Mouse (Mus musculus): ENCODE results near the gene Pnma5. TPM values are rescaled to one million over a fixed set of nuclear protein-coding genes. Genes with fewer than 3 reads are reported as not detected.

Pnma5 gene
- total RNA-seq, 2 experiments from 2014 or later, result 0.54 TPM; not detected in 1

DNA sequence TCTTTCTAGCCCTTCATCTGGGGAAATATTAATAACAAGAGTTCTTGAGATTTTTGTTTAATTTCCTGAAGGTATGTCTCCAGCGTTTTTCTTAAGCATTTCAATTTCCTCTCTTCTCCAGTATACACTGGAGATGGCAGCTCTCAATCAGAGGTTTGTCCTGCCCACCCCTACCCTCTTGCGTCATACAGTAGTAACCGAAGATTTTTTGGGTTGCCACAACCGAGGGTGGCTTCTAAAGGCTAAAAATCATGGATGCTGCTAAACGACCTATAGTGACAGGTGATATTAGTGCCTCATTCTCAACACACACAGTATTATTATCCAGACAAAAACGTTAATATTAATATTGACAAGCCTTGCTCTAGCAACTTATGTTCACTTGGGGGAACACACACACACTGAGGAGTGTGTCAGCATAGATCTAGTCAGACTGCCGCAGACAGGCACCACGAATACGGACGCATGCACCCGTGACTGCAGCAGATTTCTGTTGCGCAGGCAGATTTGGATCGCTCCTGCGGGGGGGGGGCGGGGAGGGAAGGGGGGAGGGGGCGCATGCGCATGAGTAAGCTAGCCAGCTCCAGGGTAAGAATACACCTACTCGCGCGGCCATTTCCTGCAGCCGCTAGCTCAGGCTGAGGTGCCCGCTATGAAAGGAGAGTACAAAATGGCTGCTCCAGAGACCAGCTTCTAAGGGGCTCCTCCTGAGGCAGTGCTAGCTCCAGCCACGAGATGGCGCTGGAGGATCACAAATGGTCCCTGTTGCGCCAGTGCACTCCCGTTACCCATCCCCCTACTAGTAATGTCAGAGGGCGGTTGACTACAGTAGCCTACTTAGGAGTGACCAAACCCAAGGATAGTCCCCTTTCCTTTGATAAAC is 29.1 kb downstream of the Pnma5 start:
- peak overlapping the region; percentile 96 for H3K27ac ChIP-seq
- peak overlapping the region; percentile 51 for H3K4me3 ChIP-seq
- TF ChIP-seq CTCF (conservative IDR thresholded peaks at IDR 0.05), result peak; percentile 92
- DNase-seq (ENCODE audit: low spot score in 2 of 2), result peak; percentile 88 to 92

DNA sequence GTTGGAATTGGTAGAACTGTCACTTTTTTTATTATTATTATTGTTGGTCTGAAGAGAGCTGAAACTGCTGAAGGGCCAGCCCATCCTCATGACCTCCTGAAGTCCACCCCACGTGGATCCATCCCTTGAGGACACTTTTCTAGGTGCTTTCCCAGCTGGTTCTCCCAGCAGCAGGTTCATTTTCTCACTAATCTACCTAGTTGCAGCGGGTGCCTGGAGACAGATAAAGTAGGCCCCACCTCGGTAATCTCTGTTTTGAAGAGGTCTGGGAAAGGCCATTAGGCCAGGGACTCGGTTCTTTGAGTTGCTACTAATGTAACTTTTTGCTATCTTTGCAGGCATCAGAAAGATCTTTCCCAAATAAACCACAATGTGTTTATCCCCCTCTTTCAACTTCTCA is 31.2 kb downstream of the Pnma5 start:
- no peak for TF ChIP-seq CTCF (conservative IDR thresholded peaks at IDR 0.05)
- no peak overlapping the region for H3K27ac ChIP-seq
- DNase-seq (ENCODE audit: low spot score in 2 of 2), result no peak
- H3K4me3 ChIP-seq, result no peak overlapping the region

DNA sequence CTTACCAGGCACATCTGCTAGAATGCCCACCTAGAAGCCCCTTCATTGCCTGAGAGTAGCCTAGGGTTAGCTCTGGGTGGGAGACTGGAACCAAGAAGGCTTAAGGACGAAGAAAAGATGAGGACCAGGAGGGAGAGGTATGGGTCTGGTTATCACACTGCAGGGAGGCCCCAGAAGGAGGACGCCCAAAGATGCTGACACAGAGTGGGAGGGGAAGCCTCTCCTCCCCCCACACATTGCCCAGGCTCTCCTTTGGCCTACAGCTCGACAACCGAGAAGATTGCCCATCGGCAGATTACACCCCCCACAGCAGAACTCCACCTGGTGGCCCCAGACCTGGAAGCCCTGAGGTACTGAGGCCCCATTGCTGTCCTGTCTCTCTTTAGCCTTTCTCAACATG is 33.8 kb downstream of the Pnma5 start:
- no peak for TF ChIP-seq CTCF (conservative IDR thresholded peaks at IDR 0.05)

DNA sequence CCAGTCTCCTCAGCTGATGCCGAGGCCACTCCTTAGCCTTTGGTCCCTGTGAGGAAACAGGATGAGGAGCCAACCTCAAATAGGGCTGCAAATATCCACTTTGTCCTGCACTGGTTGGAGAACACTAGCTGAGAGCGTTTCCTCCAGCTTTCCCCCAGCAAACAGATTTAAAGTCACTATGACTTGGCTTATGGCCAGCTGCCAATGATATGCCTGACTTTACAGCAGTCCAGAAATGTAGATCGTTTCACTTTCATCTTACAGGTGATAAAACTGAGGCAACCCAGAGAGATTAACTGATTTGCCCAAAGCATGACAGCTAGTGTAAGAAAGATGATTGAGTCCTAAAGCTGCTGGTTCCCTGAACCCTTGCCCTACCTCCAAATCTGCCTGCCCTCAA is 41.4 kb downstream of the Pnma5 start:
- DNase-seq (ENCODE audit: low spot score in 2 of 2), result no peak
- H3K27ac ChIP-seq, result no peak overlapping the region
- no peak overlapping the region for H3K4me3 ChIP-seq
- TF ChIP-seq CTCF (conservative IDR thresholded peaks at IDR 0.05), result no peak

More for the DNA sequence above, 33.8 kb downstream of the Pnma5 start:
- no peak overlapping the region for H3K4me3 ChIP-seq
- H3K27ac ChIP-seq, result no peak overlapping the region
- DNase-seq (ENCODE audit: low spot score in 2 of 2), result no peak

DNA sequence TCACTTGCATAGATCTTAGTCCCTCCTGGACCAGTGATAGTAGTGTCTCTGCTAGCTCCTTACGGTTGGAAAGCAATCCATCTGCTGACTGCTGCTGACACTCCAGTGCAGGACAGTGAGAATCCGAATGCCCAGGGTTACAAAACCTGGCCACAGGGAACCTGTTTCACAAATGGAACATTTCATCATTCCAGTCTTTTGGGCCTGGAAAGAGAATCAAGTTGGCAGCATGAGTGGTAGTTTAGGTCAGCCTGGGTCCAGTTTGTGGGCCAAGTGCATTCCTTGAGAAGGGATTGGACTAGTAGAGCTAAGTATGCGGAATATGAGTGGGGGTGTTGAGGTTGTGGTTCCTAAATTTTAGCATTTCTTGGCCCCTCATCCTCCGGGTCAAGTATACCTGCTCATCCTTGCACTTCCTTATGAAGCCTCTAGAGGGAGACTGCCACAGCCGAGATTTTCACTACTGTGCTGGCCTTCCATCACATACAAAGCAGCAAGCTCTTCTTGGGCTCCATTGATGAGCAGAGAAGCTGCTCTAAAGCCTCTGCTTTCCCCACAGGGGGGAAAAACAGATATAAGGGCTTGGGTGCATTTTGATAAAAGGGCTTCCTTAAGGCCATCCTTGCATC is 44.5 kb downstream of the Pnma5 start:
- peak; percentile 72 for TF ChIP-seq CTCF (conservative IDR thresholded peaks at IDR 0.05)

DNA sequence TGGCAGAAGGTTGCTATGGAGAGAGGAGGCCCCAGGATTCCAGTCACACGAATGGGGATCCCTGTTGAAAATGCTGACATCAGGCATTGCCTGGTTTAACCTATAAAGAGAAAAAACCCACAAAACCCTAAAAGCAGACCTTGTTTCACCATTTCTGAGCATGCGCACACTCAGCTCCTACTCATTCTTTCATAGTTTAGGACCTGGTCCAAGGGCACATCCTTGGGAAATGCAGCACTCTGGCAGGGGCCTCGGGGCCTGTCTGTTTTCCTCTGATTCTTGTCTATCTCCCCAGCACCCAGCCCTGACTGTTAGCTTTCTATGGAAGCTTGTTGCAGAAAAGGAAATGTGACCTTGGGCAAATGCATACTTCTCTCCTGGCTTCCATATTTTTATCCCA is 46.3 kb downstream of the Pnma5 start:
- TF ChIP-seq CTCF (conservative IDR thresholded peaks at IDR 0.05), result no peak
- DNase-seq (ENCODE audit: low spot score in 2 of 2), result no peak
- no peak overlapping the region for H3K27ac ChIP-seq
- H3K4me3 ChIP-seq, result no peak overlapping the region

More for the DNA sequence above, 44.5 kb downstream of the Pnma5 start:
- no peak overlapping the region for H3K4me3 ChIP-seq
- H3K27ac ChIP-seq, result no peak overlapping the region
- no peak for DNase-seq (ENCODE audit: low spot score in 2 of 2)

DNA sequence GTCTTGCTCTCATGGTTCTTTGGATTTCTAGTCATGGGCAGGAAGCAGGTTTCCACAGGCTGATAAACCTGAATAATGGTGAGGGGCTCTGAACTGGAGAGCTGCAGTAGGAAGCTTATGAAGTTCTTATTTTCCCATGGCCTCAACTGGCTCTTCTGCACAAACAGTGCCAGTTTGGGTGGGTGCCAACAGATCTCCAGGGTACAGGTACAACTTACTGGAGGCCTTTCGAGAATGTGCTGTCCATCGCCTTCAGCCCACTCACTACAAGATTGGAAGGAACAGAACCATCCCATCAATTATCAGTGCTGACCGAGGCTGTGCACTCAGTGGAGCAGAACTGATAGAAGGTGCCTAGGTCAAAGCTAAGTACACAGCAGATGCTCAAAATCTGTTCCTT is 48.5 kb downstream of the Pnma5 start:
- TF ChIP-seq CTCF (conservative IDR thresholded peaks at IDR 0.05), result no peak
- Histone ChIP-seq H3K27ac (no peak overlapping the region), H3K4me3 (no peak overlapping the region)
- DNase-seq (ENCODE audit: low spot score in 2 of 2), result no peak

DNA sequence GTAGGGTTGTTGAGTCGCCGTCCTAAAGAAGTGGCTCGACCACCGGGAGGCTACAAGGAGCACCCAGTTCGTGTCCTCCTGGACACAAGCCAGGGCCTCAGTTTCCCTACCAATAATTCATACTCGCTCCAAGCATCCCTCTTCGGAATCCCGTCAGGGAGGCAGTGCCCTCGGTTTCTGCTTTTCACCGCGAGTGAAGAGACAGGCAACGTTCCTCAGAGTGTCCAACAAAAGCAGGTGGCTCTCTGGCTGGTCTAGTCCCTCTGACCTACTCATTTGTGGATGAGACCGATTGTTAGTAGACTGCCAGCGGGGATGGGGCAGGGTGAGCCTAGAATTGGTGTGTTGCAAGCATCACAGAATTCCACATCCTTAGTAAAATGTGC is 49.4 kb downstream of the Pnma5 start:
- TF ChIP-seq CTCF (conservative IDR thresholded peaks at IDR 0.05), result no peak
- no peak overlapping the region for H3K27ac ChIP-seq
- peak overlapping the region; percentile 52 for H3K4me3 ChIP-seq
- DNase-seq (ENCODE audit: low spot score in 2 of 2), result no peak

DNA sequence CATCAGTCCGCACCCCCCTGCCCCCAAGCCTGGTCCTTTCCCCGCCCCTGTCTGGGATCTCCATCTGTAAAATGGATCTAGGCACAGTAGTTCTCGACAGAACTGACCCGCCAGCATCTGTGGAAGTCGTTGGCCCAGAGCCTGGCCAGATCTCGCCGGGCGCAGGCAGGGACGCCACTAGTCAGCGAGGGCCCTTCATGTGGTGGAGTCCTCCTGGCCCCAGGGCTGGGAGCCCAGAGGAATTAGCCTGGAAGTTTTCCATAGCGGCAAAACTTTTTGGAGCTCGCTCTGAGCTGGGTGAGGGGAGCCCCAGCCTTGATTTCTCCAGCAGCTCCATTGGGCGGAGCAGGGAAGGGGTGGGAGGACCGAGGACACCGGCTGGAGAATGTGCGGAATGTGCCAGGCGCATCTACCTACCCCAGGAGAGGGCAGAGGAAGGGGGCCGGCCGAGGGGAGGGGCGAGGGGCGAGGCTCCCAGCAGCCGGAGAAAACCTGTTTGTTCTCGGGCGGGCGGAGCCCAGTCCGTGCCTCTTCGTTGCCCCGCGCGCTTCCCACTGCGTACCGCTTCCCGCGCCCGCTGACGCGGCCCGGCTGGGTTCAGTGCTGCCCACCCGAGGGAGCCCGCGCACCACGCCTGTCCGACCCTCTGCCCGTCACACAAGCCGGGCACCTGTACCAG is 49.9 kb downstream of the Pnma5 start, which contains the start of gene Zfp185:
Gene Zfp185, plus strand, starts transcription at position 499 of the 679 bp plus-strand sequence.
- Histone ChIP-seq H3K4me3 (peak within 1 kb of the TSS; percentile 52), H3K27ac (no peak within 1 kb of the TSS)
- no peak for TF ChIP-seq CTCF (conservative IDR thresholded peaks at IDR 0.05)
- DNase-seq (ENCODE audit: low spot score in 2 of 2), result no peak

DNA sequence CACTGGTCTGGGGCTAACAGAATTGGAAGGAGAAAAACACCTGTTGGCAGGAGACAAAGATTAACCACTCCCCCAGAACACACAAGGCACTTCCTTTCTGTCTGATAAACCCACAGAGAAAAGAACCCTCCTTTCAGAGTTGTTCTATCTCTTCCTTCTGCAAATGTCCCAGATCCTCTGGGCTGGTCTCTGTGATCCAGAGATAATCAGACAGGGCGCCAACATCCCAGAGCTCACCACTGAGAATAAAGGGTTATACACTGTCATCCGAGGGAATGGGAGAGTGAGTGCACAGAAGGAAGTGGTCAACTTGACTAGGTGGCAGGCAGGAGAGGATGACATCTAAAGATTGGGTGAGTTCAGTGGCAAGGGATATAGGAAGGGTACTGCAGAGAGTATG is 51.3 kb downstream of the Pnma5 start:
- no peak for TF ChIP-seq CTCF (conservative IDR thresholded peaks at IDR 0.05)
- DNase-seq (ENCODE audit: low spot score in 2 of 2), result no peak
- Histone ChIP-seq H3K27ac (no peak overlapping the region), H3K4me3 (no peak overlapping the region)

Small RNAs within 50 kb of the gene (microRNA-seq; reads per million reads assigned to microRNA genes)
- 0.18 to 0.32 reads per million in 2 experiments for gene Mir2137

Other genes starting within 250 kb of the Pnma5 start
- under 1 TPM; 0.34 to 0.38 TPM for gene Gabrq, start 211.9 kb downstream of the Pnma5 start, total RNA-seq (2021)
- gene Cetn2, start 118.7 kb downstream of the Pnma5 start, total RNA-seq (2021), result 10 to 100 TPM; 49.0 to 55.4 TPM
- 10 to 100 TPM; 21.3 to 22.1 TPM for gene Nsdhl, start 118.5 kb downstream of the Pnma5 start, total RNA-seq (2021)
- gene Zfp185, start 49.8 kb downstream of the Pnma5 start, total RNA-seq (2021), result 1 to 10 TPM; 1.4 to 1.5 TPM
- 10 to 100 TPM; 20.3 to 23.3 TPM for gene Pnma3, start 27.7 kb upstream of the Pnma5 start, total RNA-seq (2021)
- gene Xlr4a, start 45.4 kb upstream of the Pnma5 start, total RNA-seq (2021), result not detected
- 1 to 10 TPM in 1 of 2 experiments, not detected in 1; 1.7 TPM for gene Xlr3a, start 60.0 kb upstream of the Pnma5 start, total RNA-seq (2021)
- 1 to 10 TPM; 2.9 to 3.1 TPM for gene Gm14685, start 79.9 kb upstream of the Pnma5 start, total RNA-seq (2021)
- not detected for gene Xlr5b, start 111.7 kb upstream of the Pnma5 start, total RNA-seq (2021)
- gene DXBay18, start 112.3 kb upstream of the Pnma5 start, total RNA-seq (2021), result under 1 TPM in 1 of 2 experiments, not detected in 1; 0.91 TPM
- not detected for gene Spin2d, start 139.9 kb upstream of the Pnma5 start, total RNA-seq (2021)
- gene Xlr3b, start 155.1 kb upstream of the Pnma5 start, total RNA-seq (2021), result 1 to 10 TPM in 1 of 2 experiments, under 1 TPM in 1; 0.15 to 1.7 TPM
- gene Xlr4b, start 177.2 kb upstream of the Pnma5 start, total RNA-seq (2021), result not detected
- gene F8a, start 191.2 kb upstream of the Pnma5 start, total RNA-seq (2021), result 10 to 100 TPM; 12.9 to 14.0 TPM
- not detected for gene Xlr4c, start 206.0 kb upstream of the Pnma5 start, total RNA-seq (2021)
- not detected for gene Xlr3c, start 228.3 kb upstream of the Pnma5 start, total RNA-seq (2021)